Mouse (Mus musculus) heart, adult 2 months (tissue): ENCODE measurements around the gene Prickle3. TPM values are rescaled to one million over a fixed set of nuclear protein-coding genes. Genes with fewer than 3 reads are reported as not detected.
A peak's percentile ranks its signal among the peaks of the same experiment; 100 is the strongest.

Experiments
- DNase-seq, 2 experiments: peaks; one replicate each; pipeline ENCODE4 v3.0.0; 2021
- H3K27ac ChIP-seq: fragments of 200-600 bp; 2 replicates; pipeline ENCODE4 v1.8.1; 2022
- H3K27me3 ChIP-seq: fragments of 200-500 bp; 2 replicates; pipeline ENCODE4 v1.6.1; 2012; ENCODE audit warnings: mild to moderate bottlenecking, low read length, inconsistent platforms, mixed read lengths; ENCODE audit not compliant: control insufficient read depth, insufficient read depth
- H3K36me3 ChIP-seq: fragments of 200-500 bp; 2 replicates; pipeline ENCODE4 v1.6.1; 2012; ENCODE audit warnings: low read length, inconsistent platforms; ENCODE audit not compliant: control insufficient read depth, insufficient read depth
- H3K4me1 ChIP-seq: fragments of 200-500 bp; 2 replicates; pipeline ENCODE4 v1.6.1; 2011; ENCODE audit warnings: low read length; ENCODE audit not compliant: control insufficient read depth, insufficient read depth
- H3K4me3 ChIP-seq: fragments of 200-600 bp; 2 replicates; pipeline ENCODE4 v1.8.1; 2022
- H3K79me2 ChIP-seq: fragments of 200-500 bp; replicated peaks from 2 replicates; pipeline ENCODE4 v1.6.1; 2012; ENCODE audit warnings: mild to moderate bottlenecking, inconsistent platforms, low read length, moderate library complexity, mixed read lengths; ENCODE audit not compliant: control insufficient read depth, insufficient read depth
- H3K9ac ChIP-seq: fragments of 200-500 bp; 2 replicates; pipeline ENCODE4 v1.6.1; 2012; ENCODE audit warnings: low read depth, mild to moderate bottlenecking, control low read depth, inconsistent platforms, low read length, mixed read lengths
- CTCF ChIP-seq: fragments of 200-600 bp; IDR thresholded peaks from 2 replicates; pipeline ENCODE4 v1.8.1; 2022; ENCODE audit warnings: antibody characterized with exemption, mild to moderate bottlenecking, moderate library complexity
- EP300 ChIP-seq: fragments of 200-500 bp; IDR thresholded peaks from 2 replicates; pipeline ENCODE4 v1.6.1; 2011; ENCODE audit warnings: low read depth, low read length, control low read depth; ENCODE audit not compliant: insufficient read depth
- POLR2A ChIP-seq: fragments of 200-500 bp; IDR thresholded peaks from 2 replicates; pipeline ENCODE4 v1.6.1; 2011; ENCODE audit warnings: mild to moderate bottlenecking, low read depth, low read length, control low read depth; ENCODE audit not compliant: insufficient read depth
- WGBS: fragments of 180-500 bp; shearing (Covaris S2); methylation state at CpG from one replicate; pipeline ENCODE4 v1.1.7; 2018; 5-methylcytosine and 5-hydroxymethylcytosine counted together
- intact Hi-C: fragments of 180-260 bp; cut with DNase I; formaldehyde crosslinking; loops from one replicate; pipeline ENCODE4 v1.15.1; 2025
- polyA plus RNA-seq: library from polyadenylated mRNA; depleted of rRNA; stranded (reverse); fragments of >200 nt; gene quantifications from 2 replicates; pipeline ENCODE4 v1.2.3, GENCODE M21; 2012
- total RNA-seq, 2 experiments: library from RNA; stranded (reverse); gene quantifications; 2 replicates each; pipeline ENCODE4 v1.2.3; 2021

The Prickle3 gene
- total and polyA plus RNA-seq, 3 experiments: 16.8 to 27.8 (median 25.2) TPM

DNA sequence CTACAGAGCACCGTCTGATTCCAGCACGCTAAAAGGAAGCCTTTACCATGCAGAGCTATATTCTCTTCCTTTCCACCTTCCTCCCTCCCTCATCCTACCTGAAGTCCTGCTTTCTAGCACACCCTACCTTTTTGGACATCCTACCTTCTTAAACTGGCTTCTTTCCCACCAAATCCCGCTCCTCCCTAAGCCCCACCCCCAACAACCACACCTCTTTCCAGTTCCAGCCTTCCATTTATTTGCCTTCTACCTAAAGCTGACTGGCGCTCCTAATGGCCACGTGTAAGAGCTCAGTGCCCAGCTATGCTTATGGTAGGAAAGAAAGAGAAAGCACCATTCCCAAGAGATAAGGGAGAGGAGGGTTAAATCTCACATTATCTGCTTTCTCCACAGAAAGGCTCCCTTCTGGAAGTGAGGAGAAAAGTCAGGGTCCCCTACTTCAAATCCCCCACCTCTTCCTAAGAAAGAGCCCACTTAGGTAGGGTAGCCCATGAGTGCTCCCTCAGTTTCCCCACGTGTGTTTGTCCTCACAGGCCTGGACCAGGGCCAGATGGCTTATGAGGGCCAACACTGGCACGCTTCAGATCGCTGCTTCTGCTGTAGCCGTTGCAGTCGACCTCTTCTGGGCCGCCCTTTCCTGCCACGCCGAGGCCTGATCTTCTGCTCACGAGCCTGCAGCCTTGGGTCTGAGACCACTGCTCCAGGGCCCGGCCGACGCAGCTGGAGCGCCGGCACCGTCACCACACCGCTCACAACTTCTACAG, 8.9 kb downstream of the Prickle3 start:
- H3K4me1 ChIP-seq: peaks cover 8% of the 10 kb centered on the region
- peaks cover 15% of the 10 kb centered on the region for H3K36me3 ChIP-seq
- no peak for TF ChIP-seq POLR2A
- no peak for TF ChIP-seq EP300
- no peak overlapping the region for H3K4me3 ChIP-seq
- H3K9ac ChIP-seq: no peak overlapping the region; the same call in 1 of the 2 replicates
- intact Hi-C loops: no loop called here
- no peak overlapping the region for H3K27ac ChIP-seq
- 70% methylated on average over 21 of the region's 21 CpGs for WGBS
- H3K27me3 ChIP-seq: no peaks in the 10 kb centered on the region
- DNase-seq: no peak
- H3K79me2 ChIP-seq: no peaks in the 10 kb centered on the region

- Histone ChIP-seq H3K27ac (peak overlapping the region; percentile 74), H3K79me2 (no peaks in the 10 kb centered on the region), H3K27me3 (no peaks in the 10 kb centered on the region), H3K9ac (peak overlapping the region; percentile 87), H3K36me3 (peaks cover 4% of the 10 kb centered on the region), H3K4me3 (peak overlapping the region; percentile 59), H3K4me1 (peaks cover 3% of the 10 kb centered on the region; the same call in 1 of the 2 replicates)
- peak; percentile 82 to 84 for DNase-seq
- no peak for TF ChIP-seq CTCF
- no peak for TF ChIP-seq EP300
- TF ChIP-seq POLR2A: no peak
- intact Hi-C loops: no loop called here
- WGBS: 19% methylated on average over 19 of the region's 19 CpGs
These were observed 13.4 kb downstream of the Prickle3 start for GRCm38 (mm10) chrX:7670390-7670881.

GRCm38 (mm10) chrX:7670921-7671623, 14.0 kb downstream of the Prickle3 start, which contains the start of gene Plp2:
TSS of gene Plp2 (minus strand) at chrX:7671390.
- DNase-seq: peak; percentile 64 to 67
- no peaks in the 10 kb centered on the region for H3K27me3 ChIP-seq
- H3K36me3 ChIP-seq: peaks cover under 1% of the 10 kb centered on the region
- intact Hi-C loops: no loop called here
- no peak for TF ChIP-seq CTCF
- TF ChIP-seq POLR2A: peak; percentile 24; the same call in 1 of the 2 replicates
- no peaks in the 10 kb centered on the region for H3K79me2 ChIP-seq
- 17% methylated on average over 36 of the region's 36 CpGs for WGBS
- H3K4me3 ChIP-seq: peak within 1 kb of the TSS; percentile 59
- H3K4me1 ChIP-seq: peaks cover 3% of the 10 kb centered on the region; the same call in 1 of the 2 replicates
- H3K9ac ChIP-seq: peak within 1 kb of the TSS; percentile 87
- H3K27ac ChIP-seq: peak within 1 kb of the TSS; percentile 74

GRCm38 (mm10) chrX:7672739-7673138, 15.7 kb downstream of the Prickle3 start:
- H3K36me3 ChIP-seq: no peaks in the 10 kb centered on the region; the same call in 1 of the 2 replicates
- no peak overlapping the region for H3K4me3 ChIP-seq
- H3K79me2 ChIP-seq: no peaks in the 10 kb centered on the region
- no peaks in the 10 kb centered on the region for H3K27me3 ChIP-seq
- peaks cover 3% of the 10 kb centered on the region; the same call in 1 of the 2 replicates for H3K4me1 ChIP-seq
- no peak for TF ChIP-seq EP300
- no peak for TF ChIP-seq CTCF
- TF ChIP-seq POLR2A: no peak
- H3K9ac ChIP-seq: no peak overlapping the region
- intact Hi-C loops: no loop called here
- 45% methylated on average over 6 of the region's 6 CpGs for WGBS
- no peak overlapping the region for H3K27ac ChIP-seq
- DNase-seq: no peak

- H3K36me3 ChIP-seq: no peaks in the 10 kb centered on the region; the same call in 1 of the 2 replicates
- no peaks in the 10 kb centered on the region for H3K79me2 ChIP-seq
- 45% methylated on average over 12 of the region's 12 CpGs for WGBS
- H3K27me3 ChIP-seq: no peaks in the 10 kb centered on the region
- no peak for TF ChIP-seq POLR2A
- TF ChIP-seq CTCF: no peak
- no peak for TF ChIP-seq EP300
- DNase-seq: peak in 1 of 2 experiments; percentile 20
- H3K27ac ChIP-seq: no peak overlapping the region; the same call in 1 of the 2 replicates
- H3K9ac ChIP-seq: no peak overlapping the region
- H3K4me3 ChIP-seq: no peak overlapping the region
- intact Hi-C loops: no loop called here
- peaks cover 3% of the 10 kb centered on the region; the same call in 1 of the 2 replicates for H3K4me1 ChIP-seq
These were observed 16.7 kb downstream of the Prickle3 start for GRCm38 (mm10) chrX:7673578-7674281.
